Mouse (Mus musculus) bone marrow macrophage, adult 2 months (primary cell): ENCODE results near the gene Pkd2.

Source experiments
- CTCF ChIP-seq: IDR thresholded peaks from 2 replicates; pipeline ENCODE4 v1.5.1; 2012; ENCODE audit warnings: low read depth, mild to moderate bottlenecking, low read length, moderate library complexity
- POLR2A ChIP-seq: IDR thresholded peaks from 2 replicates; pipeline ENCODE4 v1.6.1; 2012; ENCODE audit warnings: mild to moderate bottlenecking, low read depth, low read length, borderline replicate concordance

- TF ChIP-seq CTCF (no peak), POLR2A (no peak)
Observed at GRCm38 (mm10) chr5:104422039-104422438, 37.2 kb upstream of the Pkd2 start.
